In genomic region chr12:32299714-32300113, GRCm38 (mm10) we compare ENCODE assay signal across 22 mouse cellular contexts.
A peak's percentile ranks its signal among the peaks of the same experiment; 100 is the strongest.
DNase-seq lines count a peak whose midpoint lies in the region; ATAC-seq and TF ChIP-seq lines count a peak whose summit lies in the region.
"Had no signal": no experiment of that assay in that cellular context is flagged by ENCODE, and none has a peak within 500 bp of the region (broad histone marks: within the 10 kb centered on the region; RNA-seq: fewer than 3 reads in every experiment).

No protein-coding gene starts in this region.

- H3K9ac ChIP-seq in liver, adult 2 months (ENCODE audit: low read depth, low read length) = no peak overlapping the region
- H3K9ac ChIP-seq in liver, embryonic 11.5 days (ENCODE audit: low read depth, low read length) = no peak overlapping the region
- H3K9ac ChIP-seq: embryonic facial prominence, embryonic 15.5 days; forebrain, embryonic 15.5 days; heart, embryonic 15.5 days; hindbrain, embryonic 13.5 days had no signal

- no peak overlapping the region for H3K4me2 ChIP-seq in liver, embryonic 11.5 days
- H3K4me2 ChIP-seq: embryonic facial prominence, embryonic 15.5 days; forebrain, embryonic 15.5 days; heart, embryonic 11.5 days; heart, embryonic 15.5 days; hindbrain, embryonic 13.5 days had no signal

- H3K4me1 ChIP-seq in liver, adult 2 months (ENCODE audit: control insufficient read depth, insufficient read depth, low read length) = no peaks in the 10 kb centered on the region
- peaks cover 5% of the 10 kb centered on the region; the same call in 1 of the 2 replicates for H3K4me1 ChIP-seq in liver, embryonic 11.5 days (replicated peaks; ENCODE audit: control insufficient read depth, insufficient read depth, low read length)
- H3K4me1 ChIP-seq: embryonic facial prominence, embryonic 15.5 days; forebrain, embryonic 15.5 days; heart, embryonic 15.5 days; hindbrain, embryonic 13.5 days had no signal

- no peak overlapping the region for H3K27ac ChIP-seq in liver, adult 2 months (replicated peaks; ENCODE audit: insufficient read depth, low read depth, low read length)
- H3K27ac ChIP-seq in liver, embryonic 11.5 days (ENCODE audit: low read depth, low read length) = no peak overlapping the region
- H3K27ac ChIP-seq: embryonic facial prominence, embryonic 15.5 days; forebrain, embryonic 15.5 days; heart, adult 2 months; heart, embryonic 15.5 days; hindbrain, embryonic 13.5 days; hindbrain, postnatal 0 days had no signal

- H3K4me3 ChIP-seq in liver, adult 2 months (ENCODE audit: insufficient read depth, low read depth, low read length) = no peak overlapping the region
- no peak overlapping the region for H3K4me3 ChIP-seq in liver, embryonic 11.5 days (ENCODE audit: low read depth, low read length)
- H3K4me3 ChIP-seq: embryonic facial prominence, embryonic 15.5 days; forebrain, embryonic 15.5 days; heart, adult 2 months; heart, embryonic 15.5 days; hindbrain, embryonic 13.5 days had no signal

- H3K9me3 ChIP-seq in liver, embryonic 11.5 days (ENCODE audit: control insufficient read depth, low read length) = no peaks in the 10 kb centered on the region
- H3K9me3 ChIP-seq: embryonic facial prominence, embryonic 15.5 days; forebrain, embryonic 15.5 days; G1E; heart, embryonic 15.5 days; hindbrain, embryonic 13.5 days had no signal

- no peaks in the 10 kb centered on the region for H3K36me3 ChIP-seq in liver, adult 2 months (ENCODE audit: control insufficient read depth, insufficient read depth, low read length)
- H3K36me3 ChIP-seq in liver, embryonic 11.5 days (ENCODE audit: control insufficient read depth, insufficient read depth, low read length) = no peaks in the 10 kb centered on the region
- H3K36me3 ChIP-seq: embryonic facial prominence, embryonic 15.5 days; forebrain, embryonic 15.5 days; G1E; heart, embryonic 15.5 days; hindbrain, embryonic 13.5 days had no signal

- 71% methylated on average over 2 of the region's 2 CpGs for WGBS in liver, adult 2 months
- 65% methylated on average over 2 of the region's 2 CpGs for WGBS in liver, embryonic 11.5 days

- DNase-seq in liver, adult 2 months (ENCODE audit: extremely low read depth, low read depth, low spot score) = peak; percentile 14
- DNase-seq in liver, embryonic 11.5 days (ENCODE audit: low spot score) = no peak
- DNase-seq in A20 (ENCODE audit: low read depth, low spot score) = peak; percentile 19
- DNase-seq in induced T-regulatory cell, adult 2 months (ENCODE audit: low read depth) = peak; percentile 12
- DNase-seq in cerebellum, adult 11 months = no peak
- no peak for DNase-seq in layer of hippocampus, adult 18-20 months (ENCODE audit: low spot score in 2 of 2)
- no peak for DNase-seq in frontal cortex, postnatal 14 days (ENCODE audit: low spot score in 2 of 2)
- DNase-seq: adrenal gland, postnatal 25 days; cerebellum, adult 2 months; cerebellum, postnatal 10 days; embryo, embryonic 11 days; gastrocnemius, postnatal 10 days; heart, adult 2 months; heart, postnatal 14 days had no signal

- no peak for ATAC-seq in liver, embryonic 11.5 days (replicated peaks; ENCODE audit: low FRiP score)
- ATAC-seq: activated CD4-positive, CD25-positive, alpha-beta regulatory T cell, adult 4 months; forebrain, embryonic 15.5 days; hindbrain, postnatal 0 days had no signal

- no peaks in the 10 kb centered on the region for H3K79me2 ChIP-seq in liver, adult 2 months (ENCODE audit: control insufficient read depth, insufficient read depth, low read length)

- TF ChIP-seq POLR2A in liver, adult 2 months (IDR thresholded peaks at IDR 0.05; ENCODE audit: extremely low read depth, insufficient read depth, low read length) = no peak

- TF ChIP-seq CTCF in liver, adult 2 months (IDR thresholded peaks at IDR 0.05; ENCODE audit: low read depth, low read length) = no peak

- no peaks in the 10 kb centered on the region for H3K27me3 ChIP-seq in liver, adult 2 months (ENCODE audit: control insufficient read depth, insufficient read depth, low read length)
- no peaks in the 10 kb centered on the region for H3K27me3 ChIP-seq in liver, embryonic 11.5 days (replicated peaks; ENCODE audit: control insufficient read depth, insufficient read depth, low read length)
- H3K27me3 ChIP-seq: embryonic facial prominence, embryonic 15.5 days; forebrain, embryonic 15.5 days; heart, embryonic 15.5 days; hindbrain, embryonic 13.5 days had no signal

Comparison
In these comparisons a context has a peak if more than half of its experiments do, and no peak if none do; other contexts are left out.
1. DNase-seq: peak in liver, adult 2 months (single experiment), A20 (single experiment) and induced T-regulatory cell, adult 2 months (single experiment); none in liver, embryonic 11.5 days (single experiment), cerebellum, adult 11 months (single experiment), layer of hippocampus, adult 18-20 months (0 of 2) and frontal cortex, postnatal 14 days (0 of 2).